Comparison of ENCODE assay signal across 33 mouse cellular contexts in the genomic region with DNA sequence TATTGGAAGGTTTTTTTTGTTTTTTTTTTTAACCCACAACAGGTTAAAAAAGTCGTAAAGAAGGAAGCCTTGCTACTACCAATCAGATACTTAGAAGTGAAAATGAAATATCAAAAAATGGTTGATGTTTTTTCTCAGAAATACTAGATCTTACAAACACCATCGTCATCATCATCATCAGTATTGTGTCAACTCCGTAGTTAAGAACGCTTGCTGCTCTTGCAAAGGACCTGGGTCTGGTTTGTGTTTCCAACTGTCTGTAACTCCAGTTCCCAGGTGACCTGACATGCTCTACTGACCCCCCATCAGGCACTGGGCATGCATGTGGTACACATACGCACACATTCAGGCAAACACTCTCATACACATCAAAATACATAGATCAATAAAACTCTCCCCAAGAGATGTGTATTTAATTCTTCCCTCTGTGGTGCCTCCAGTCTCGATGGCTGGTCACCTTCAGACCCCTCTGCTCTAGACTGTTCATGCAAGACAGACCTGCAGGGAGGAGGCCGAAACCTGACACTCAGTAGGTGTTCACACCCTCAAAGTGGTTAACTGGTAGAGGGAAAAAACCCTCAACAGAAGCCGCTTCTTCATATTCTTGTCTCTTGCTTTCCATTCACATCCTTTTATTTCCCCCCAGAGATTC. TPM values are rescaled to one million over a fixed set of nuclear protein-coding genes. Genes with fewer than 3 reads are reported as not detected.
DNase-seq lines count a peak whose midpoint lies in the region; ATAC-seq and TF ChIP-seq lines count a peak whose summit lies in the region.
"Had no signal": no experiment of that assay in that cellular context is flagged by ENCODE, and none has a peak within 500 bp of the region (broad histone marks: within the 10 kb centered on the region; RNA-seq: fewer than 3 reads in every experiment).

No protein-coding gene starts in this region.

- H3K9ac ChIP-seq in kidney, embryonic 16.5 days (replicated peaks; ENCODE audit: low read length) = no peak overlapping the region
- H3K9ac ChIP-seq in hindbrain, postnatal 0 days (replicated peaks; ENCODE audit: low read length) = no peak overlapping the region
- H3K9ac ChIP-seq: forebrain, embryonic 13.5 days; hindbrain, embryonic 12.5 days; limb, embryonic 15.5 days; liver, embryonic 13.5 days had no signal

- H3K9me3 ChIP-seq in kidney, embryonic 16.5 days (ENCODE audit: low read length) = no peaks in the 10 kb centered on the region
- H3K9me3 ChIP-seq in hindbrain, postnatal 0 days (ENCODE audit: low read length) = no peaks in the 10 kb centered on the region
- H3K9me3 ChIP-seq: forebrain, embryonic 13.5 days; heart, embryonic 10.5 days; hindbrain, embryonic 12.5 days; limb, embryonic 10.5 days; limb, embryonic 15.5 days; liver, embryonic 13.5 days had no signal

- no peak overlapping the region for H3K4me2 ChIP-seq in kidney, embryonic 16.5 days (replicated peaks; ENCODE audit: low read depth, low read length)
- H3K4me2 ChIP-seq in hindbrain, postnatal 0 days (ENCODE audit: low read depth, low read length) = no peak overlapping the region
- H3K4me2 ChIP-seq: forebrain, embryonic 13.5 days; hindbrain, embryonic 12.5 days; limb, embryonic 15.5 days; liver, embryonic 13.5 days had no signal

- H3K4me1 ChIP-seq in kidney, embryonic 16.5 days (ENCODE audit: insufficient read depth, low read length) = 0 out of 2 replicates have a peak, but pooled peaks cover 9% of the 10 kb centered on the region
- H3K4me1 ChIP-seq in small intestine, adult 2 months (ENCODE audit: control insufficient read depth, insufficient read depth, insufficient read length, low read length) = peaks cover 32% of the 10 kb centered on the region
- H3K4me1 ChIP-seq in hindbrain, postnatal 0 days (ENCODE audit: insufficient read depth, low read length) = no peaks in the 10 kb centered on the region
- H3K4me1 ChIP-seq: forebrain, embryonic 13.5 days; heart, embryonic 10.5 days; hindbrain, embryonic 12.5 days; limb, embryonic 15.5 days; liver, embryonic 13.5 days had no signal

- H3K27me3 ChIP-seq in kidney, embryonic 16.5 days (ENCODE audit: insufficient read depth, low read length) = no peaks in the 10 kb centered on the region
- no peaks in the 10 kb centered on the region for H3K27me3 ChIP-seq in small intestine, adult 2 months (ENCODE audit: control insufficient read depth, insufficient read depth, low read length)
- H3K27me3 ChIP-seq in hindbrain, postnatal 0 days (ENCODE audit: insufficient read depth, low read length) = no peaks in the 10 kb centered on the region
- H3K27me3 ChIP-seq: forebrain, embryonic 13.5 days; hindbrain, embryonic 12.5 days; limb, embryonic 15.5 days; liver, embryonic 13.5 days had no signal

- WGBS in kidney, embryonic 16.5 days = 58% methylated on average over 8 of the region's 8 CpGs
- 79% methylated on average over 8 of the region's 8 CpGs for WGBS in small intestine, adult 2 months
- 85% methylated on average over 8 of the region's 8 CpGs for WGBS in hindbrain, postnatal 0 days

- H3K36me3 ChIP-seq in kidney, embryonic 16.5 days (ENCODE audit: insufficient read depth, low read length) = no peaks in the 10 kb centered on the region
- H3K36me3 ChIP-seq in small intestine, adult 2 months (ENCODE audit: control insufficient read depth, insufficient read depth, low read length) = no peaks in the 10 kb centered on the region
- no peaks in the 10 kb centered on the region for H3K36me3 ChIP-seq in hindbrain, postnatal 0 days (ENCODE audit: insufficient read depth, low read length)
- H3K36me3 ChIP-seq: heart, embryonic 10.5 days; hindbrain, embryonic 12.5 days; limb, embryonic 10.5 days; limb, embryonic 15.5 days; liver, embryonic 13.5 days had no signal

- H3K27ac ChIP-seq in kidney, embryonic 16.5 days (ENCODE audit: low read length) = no peak overlapping the region
- H3K27ac ChIP-seq in small intestine, adult 2 months (ENCODE audit: insufficient read depth, low read depth, low read length) = peak overlapping the region; percentile 48
- H3K27ac ChIP-seq in hindbrain, postnatal 0 days = no peak overlapping the region
- H3K27ac ChIP-seq: forebrain, embryonic 13.5 days; heart, embryonic 10.5 days; hindbrain, embryonic 12.5 days; layer of hippocampus, adult 2 months; limb, embryonic 10.5 days; limb, embryonic 15.5 days; liver, embryonic 13.5 days; macrophage; stomach, postnatal 0 days had no signal

- no peak overlapping the region for H3K4me3 ChIP-seq in kidney, embryonic 16.5 days (ENCODE audit: low read length)
- H3K4me3 ChIP-seq in small intestine, adult 2 months (ENCODE audit: low read depth, low read length) = no peak overlapping the region
- H3K4me3 ChIP-seq in hindbrain, postnatal 0 days (ENCODE audit: low read length) = no peak overlapping the region
- H3K4me3 ChIP-seq: forebrain, embryonic 13.5 days; heart, embryonic 10.5 days; hindbrain, embryonic 12.5 days; layer of hippocampus, adult 2 months; limb, embryonic 10.5 days; limb, embryonic 15.5 days; liver, embryonic 13.5 days had no signal

- peak; percentile 82; the same call in 1 of the 2 replicates for ATAC-seq in kidney, embryonic 16.5 days (ENCODE audit: low FRiP score, low TSS enrichment)
- ATAC-seq in hindbrain, postnatal 0 days = no peak
- ATAC-seq: forebrain, embryonic 13.5 days; lung, postnatal 0 days had no signal

- no peak for TF ChIP-seq CTCF in small intestine, adult 2 months (IDR thresholded peaks at IDR 0.05; ENCODE audit: extremely low read depth, insufficient read length, insufficient replicate concordance, low read depth, low read length)
- no peak for TF ChIP-seq CTCF in hindbrain, postnatal 0 days (IDR thresholded peaks at IDR 0.05; ENCODE audit: low read depth)

- no peak for TF ChIP-seq POLR2A in small intestine, adult 2 months (IDR thresholded peaks at IDR 0.05; ENCODE audit: low read depth, low read length)

- DNase-seq in kidney, postnatal 14 days = no peak
- peak; percentile 7 for DNase-seq in ES-CJ7 (ENCODE audit: low read depth, low spot score)
- DNase-seq in induced T-regulatory cell, adult 2 months (ENCODE audit: low read depth) = peak; percentile 58
- no peak for DNase-seq in lung, postnatal 14 days
- no peak for DNase-seq in hindbrain, postnatal 0 days (ENCODE audit: low spot score)
- DNase-seq: adrenal gland, postnatal 10 days; B cell, adult 2 months; cerebellum, adult 9-10 months; cerebellum, postnatal 36 days; gastrocnemius, postnatal 14 days; heart, postnatal 36 days; kidney, postnatal 36 days; layer of hippocampus, postnatal 36 days; liver, embryonic 13.5 days; lung, adult 18-20 months; midbrain, embryonic 14.5 days; right cerebral cortex, postnatal 25 days; spleen, adult 18-20 months; thymus, adult 18-20 months; thymus, postnatal 25 days had no signal

RNA-seq across cellular contexts. Expression of a gene that starts 18.0 kb away (rescaled TPM):
- 4.5 and 5.0 TPM in 2 replicates for polyA plus RNA-seq in kidney, embryonic 16.5 days (2015; fragmentation: Nextera tagmentation; extraction: Ambion mirVana)
- polyA plus RNA-seq in small intestine, adult 2 months (2012; rRNA removed) = 2.6 and 6.8 TPM in 2 replicates
- total RNA-seq in hindbrain, postnatal 0 days (2014; rRNA removed) = 16.1 and 21.2 TPM in 2 replicates
- polyA plus RNA-seq in hindbrain, postnatal 0 days (2015; fragmentation: Nextera tagmentation; extraction: Ambion mirVana) = 19.4 and 19.5 TPM in 2 replicates
- total RNA-seq: MEL had no signal

RNA-seq across cellular contexts. Expression of a gene that starts 44.2 kb away (rescaled TPM):
- 0.06 TPM in 1 of 2 replicates, not detected in the other for polyA plus RNA-seq in kidney, embryonic 16.5 days (2015; fragmentation: Nextera tagmentation; extraction: Ambion mirVana)
- 0.19 TPM in 1 of 2 replicates, not detected in the other for polyA plus RNA-seq in small intestine, adult 2 months (2012; rRNA removed)
- not detected in 2 replicates for total RNA-seq in hindbrain, postnatal 0 days (2014; rRNA removed)
- not detected in 2 replicates for polyA plus RNA-seq in hindbrain, postnatal 0 days (2015; fragmentation: Nextera tagmentation; extraction: Ambion mirVana)
- total RNA-seq: gastrocnemius, postnatal 14 days; heart, postnatal 36 days; layer of hippocampus, adult 2 months; layer of hippocampus, postnatal 36 days; megakaryocyte-erythroid progenitor cell, adult 5-6 weeks; MEL had no signal
- polyA plus RNA-seq: forebrain, embryonic 13.5 days; heart, embryonic 10.5 days; hindbrain, embryonic 12.5 days; midbrain, embryonic 14.5 days had no signal

RNA-seq across cellular contexts. Expression of a gene that starts 45.3 kb away (rescaled TPM):
- 352 and 628 TPM in 2 replicates for polyA plus RNA-seq in kidney, embryonic 16.5 days (2015; fragmentation: Nextera tagmentation; extraction: Ambion mirVana)
- polyA plus RNA-seq in small intestine, adult 2 months (2012; rRNA removed) = 432 and 487 TPM in 2 replicates
- total RNA-seq in hindbrain, postnatal 0 days (2014; rRNA removed) = 8.1 and 8.6 TPM in 2 replicates
- polyA plus RNA-seq in hindbrain, postnatal 0 days (2015; fragmentation: Nextera tagmentation; extraction: Ambion mirVana) = 6.7 and 13.1 TPM in 2 replicates
- total RNA-seq: megakaryocyte-erythroid progenitor cell, adult 5-6 weeks; MEL had no signal

Comparison
In these comparisons a context has a peak if more than half of its experiments do, and no peak if none do; other contexts are left out.
1. DNase-seq: peak in ES-CJ7 (single experiment) and induced T-regulatory cell, adult 2 months (single experiment); none in kidney, postnatal 14 days (single experiment), lung, postnatal 14 days (single experiment) and hindbrain, postnatal 0 days (single experiment).
2. RNA of a gene that starts 45.3 kb away (polyA plus RNA-seq): 352 to 628 TPM in kidney, embryonic 16.5 days and 432 to 487 TPM in small intestine, adult 2 months; 6.7 to 13.1 TPM in hindbrain, postnatal 0 days; every median in the first group is over 10 times any median in the second.